Mouse (Mus musculus) right cerebral cortex, postnatal 36 days (tissue): ENCODE results near the gene App.

ENCODE experiments used
- DNase-seq, 2 experiments: peaks; one replicate each; pipeline ENCODE4 v3.0.0; 2022; ENCODE audit warnings: low spot score in 2 of 2, mixed read lengths in 1 of 2

The App gene

GRCm38 (mm10) chr16:84973446-84974175 is 200.0 kb downstream of the App start:
- DNase-seq = no peak

- DNase-seq = no peak
Observed at GRCm38 (mm10) chr16:84971535-84972330, 201.8 kb downstream of the App start.

- no peak for DNase-seq
Observed at GRCm38 (mm10) chr16:84969026-84969425, 204.5 kb downstream of the App start.

- no peak for DNase-seq
Observed at GRCm38 (mm10) chr16:84966983-84967382, 206.6 kb downstream of the App start.

GRCm38 (mm10) chr16:84966096-84966495 is 207.5 kb downstream of the App start:
- no peak for DNase-seq

- no peak for DNase-seq
Observed at GRCm38 (mm10) chr16:84963960-84964359, 209.6 kb downstream of the App start.

- no peak for DNase-seq
Observed at GRCm38 (mm10) chr16:84963527-84963926, 210.0 kb downstream of the App start.

GRCm38 (mm10) chr16:84957253-84957652 is 216.3 kb downstream of the App start:
- DNase-seq = no peak

- no peak for DNase-seq
Observed at GRCm38 (mm10) chr16:84956690-84957089, 216.9 kb downstream of the App start.

GRCm38 (mm10) chr16:84955840-84956239 is 217.7 kb downstream of the App start:
- DNase-seq = no peak

- peak; percentile 81 to 87 for DNase-seq
Observed at GRCm38 (mm10) chr16:84955204-84955839, 218.2 kb downstream of the App start.

GRCm38 (mm10) chr16:84931024-84931423 is 242.5 kb downstream of the App start:
- no peak for DNase-seq

- no peak for DNase-seq
Observed at GRCm38 (mm10) chr16:84927827-84928226, 245.7 kb downstream of the App start.

- peak in 1 of 2 experiments; percentile 8 for DNase-seq
Observed at GRCm38 (mm10) chr16:84919649-84920308, 253.8 kb downstream of the App start.

GRCm38 (mm10) chr16:84919087-84919486 is 254.5 kb downstream of the App start:
- DNase-seq = no peak

GRCm38 (mm10) chr16:84916772-84917171 is 256.8 kb downstream of the App start:
- peak in 1 of 2 experiments; percentile 10 for DNase-seq

- DNase-seq = no peak
Observed at GRCm38 (mm10) chr16:84911477-84912165, 261.9 kb downstream of the App start.

GRCm38 (mm10) chr16:84902995-84903394 is 270.6 kb downstream of the App start:
- DNase-seq = no peak
